Mouse (Mus musculus): Measurements from ENCODE around the gene Gpr15.
A peak's percentile ranks its signal among the peaks of the same experiment; 100 is the strongest.

Gene Gpr15

DNA sequence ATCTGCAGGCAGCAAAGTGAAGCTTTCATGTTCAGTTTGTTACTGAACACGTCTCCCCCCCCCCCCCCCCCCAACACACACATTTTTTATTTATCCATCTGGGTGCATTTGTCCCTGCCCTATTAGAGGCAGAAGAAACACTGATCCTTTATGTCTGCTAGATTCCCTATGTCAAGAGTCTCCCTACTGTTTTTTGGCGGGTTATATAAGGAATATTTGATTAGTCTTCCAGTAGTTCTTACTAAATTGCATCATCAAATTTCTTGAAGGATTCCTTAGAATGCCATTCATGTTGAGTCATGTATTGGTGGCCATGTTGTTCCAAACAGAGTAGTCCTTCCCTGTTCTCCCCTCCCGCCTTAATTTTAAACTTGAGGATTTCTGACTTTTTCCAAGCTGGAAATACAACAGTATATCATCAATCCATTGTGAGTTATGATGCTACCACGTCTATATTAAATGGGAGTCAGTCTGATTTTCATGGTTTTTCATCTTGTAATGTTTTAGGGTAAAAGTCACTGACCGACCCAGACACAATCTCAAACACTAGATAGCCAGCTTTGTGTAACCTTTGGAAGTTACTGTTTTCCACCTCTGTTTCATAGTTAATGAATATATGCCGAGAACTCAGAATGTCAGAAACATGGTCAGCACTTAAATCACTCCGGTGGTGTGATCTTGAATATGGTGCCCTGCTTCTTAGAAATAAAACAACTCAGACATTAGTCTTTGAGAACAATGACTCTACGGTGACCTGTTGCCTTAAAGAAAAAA lies 47.5 kb downstream of the Gpr15 start:
- ATAC-seq (ENCODE audit: low TSS enrichment): no peak

GRCm38 (mm10) chr16:58670643-58671042 lies 48.2 kb downstream of the Gpr15 start:
- peak; percentile 20; the same call in 1 of the 2 replicates for ATAC-seq (ENCODE audit: low TSS enrichment)

DNA sequence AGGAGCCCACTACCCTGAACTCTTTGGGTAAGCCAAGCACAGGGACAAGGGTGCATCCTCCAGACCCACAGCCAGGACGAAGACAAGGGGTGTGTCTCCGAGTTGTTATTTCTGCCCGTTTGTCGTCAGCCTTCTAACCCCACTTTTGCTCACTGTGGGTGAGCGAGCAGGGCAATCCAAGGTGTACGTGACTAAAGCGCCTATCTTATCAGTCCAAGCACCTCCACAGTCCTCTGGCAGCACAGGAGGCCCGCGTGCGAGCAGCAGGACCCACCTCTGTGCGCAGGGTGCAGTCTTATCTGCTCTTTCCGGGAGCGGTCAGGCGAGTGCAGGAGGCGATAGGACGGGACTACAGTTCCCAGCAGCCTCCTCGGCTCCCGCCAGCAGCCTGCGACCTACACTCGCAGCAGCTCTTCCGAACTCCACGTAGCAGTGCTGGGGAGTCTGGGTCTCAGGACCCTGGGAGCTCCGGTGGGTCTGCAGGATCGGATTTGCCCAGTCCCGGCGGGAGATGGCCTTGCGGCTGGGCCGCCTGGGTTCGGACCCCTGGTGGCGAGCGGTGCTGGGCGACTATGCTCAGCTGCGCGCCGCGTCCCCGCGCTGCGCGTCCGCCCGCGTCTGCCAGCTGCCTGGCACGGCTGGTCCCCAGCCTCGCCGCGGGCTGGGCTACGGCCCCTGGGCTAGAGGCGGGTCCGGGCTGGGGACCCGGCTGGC lies 48.8 kb downstream of the Gpr15 start, which contains the start of gene Cpox:
Gene Cpox, plus strand, starts transcription at position 376 of the 714 bp plus-strand sequence.
- peak; percentile 97 for ATAC-seq (ENCODE audit: low TSS enrichment)

GRCm38 (mm10) chr16:58669264-58669663 lies 49.6 kb downstream of the Gpr15 start:
- ATAC-seq (ENCODE audit: low TSS enrichment): no peak

- ATAC-seq (ENCODE audit: low TSS enrichment): no peak
Observed at GRCm38 (mm10) chr16:58668586-58668985, 50.3 kb downstream of the Gpr15 start.

All from frontal cortex, adult (tissue).